Mouse (Mus musculus) bone marrow, adult 2 months (tissue): ENCODE measurements around the gene Cradd. TPM values are rescaled to one million over a fixed set of nuclear protein-coding genes. Genes with fewer than 3 reads are reported as not detected.

Source experiments
- H3K27ac ChIP-seq: fragments of 200-500 bp; 2 replicates; pipeline ENCODE4 v1.5.1; 2012; ENCODE audit warnings: low read depth, mild to moderate bottlenecking, control low read depth, inconsistent platforms, low read length; ENCODE audit not compliant: control insufficient read depth, poor library complexity, insufficient read depth
- H3K4me1 ChIP-seq: fragments of 200-500 bp; 2 replicates; pipeline ENCODE4 v1.6.1; 2011; ENCODE audit warnings: low read length; ENCODE audit not compliant: control insufficient read depth, insufficient read depth
- H3K4me3 ChIP-seq: fragments of 200-500 bp; replicated peaks from 2 replicates; pipeline ENCODE3; 2011; ENCODE audit warnings: mild to moderate bottlenecking, low read depth, low read length, control low read depth; ENCODE audit not compliant: control insufficient read depth
- CTCF ChIP-seq: fragments of 200-500 bp; IDR thresholded peaks from 2 replicates; pipeline ENCODE4 v1.5.1; 2011; ENCODE audit warnings: low read length, control low read depth; ENCODE audit not compliant: control insufficient read depth, insufficient read depth
- POLR2A ChIP-seq: fragments of 200-500 bp; IDR thresholded peaks from 2 replicates; pipeline ENCODE4 v1.6.1; 2011; ENCODE audit warnings: low read depth, mild to moderate bottlenecking, control low read depth, low read length, borderline replicate concordance; ENCODE audit not compliant: control insufficient read depth
- WGBS: fragments of 180-500 bp; shearing (Covaris S2); methylation state at CpG from one replicate; pipeline ENCODE4 v1.1.7; 2018; 5-methylcytosine and 5-hydroxymethylcytosine counted together
- polyA plus RNA-seq: library from polyadenylated mRNA; stranded (reverse); fragments of >200 nt; gene quantifications from 2 replicates; pipeline ENCODE4 v1.2.4, GENCODE M21; 2011; ENCODE audit warnings: low replicate concordance; ENCODE audit not compliant: missing spikeins, insufficient read depth, insufficient read length

The Cradd gene
- polyA plus RNA-seq, 1 experiment: 3.8 TPM

DNA sequence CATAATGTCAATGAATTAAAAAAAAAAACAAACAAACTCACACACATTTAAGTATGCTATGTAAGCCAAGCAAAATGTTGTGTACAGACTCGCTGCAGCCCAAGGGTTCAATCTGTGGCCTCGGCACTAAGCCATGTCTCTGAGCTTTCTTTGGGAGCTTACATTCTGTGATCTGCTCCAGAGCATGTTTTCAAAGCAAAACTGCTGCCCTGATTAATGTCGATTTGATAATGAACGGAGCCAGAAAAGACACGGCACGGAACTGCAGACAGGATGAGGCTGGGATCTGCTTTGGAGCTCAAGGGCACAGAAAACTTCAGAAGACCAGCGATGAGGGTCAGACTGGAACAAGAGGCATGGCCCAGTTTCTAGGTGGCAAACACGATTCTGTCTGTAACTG is 126.6 kb downstream of the Cradd start:
- H3K27ac ChIP-seq: no peak overlapping the region
- H3K4me3 ChIP-seq: no peak overlapping the region

GRCm38 (mm10) chr10:95195719-95196118 is 128.2 kb downstream of the Cradd start:
- no peak overlapping the region for H3K4me3 ChIP-seq
- 19% methylated on average over 5 of the region's 5 CpGs for WGBS
- H3K27ac ChIP-seq: no peak overlapping the region
- H3K4me1 ChIP-seq: peaks cover 8% of the 10 kb centered on the region
- TF ChIP-seq POLR2A (no peak), CTCF (no peak)

More for the DNA sequence above, 126.6 kb downstream of the Cradd start:
- TF ChIP-seq CTCF (no peak), POLR2A (no peak)
- WGBS: 85% methylated on average over 8 of the region's 8 CpGs
- H3K4me1 ChIP-seq: peaks cover 4% of the 10 kb centered on the region; the same call in 1 of the 2 replicates

DNA sequence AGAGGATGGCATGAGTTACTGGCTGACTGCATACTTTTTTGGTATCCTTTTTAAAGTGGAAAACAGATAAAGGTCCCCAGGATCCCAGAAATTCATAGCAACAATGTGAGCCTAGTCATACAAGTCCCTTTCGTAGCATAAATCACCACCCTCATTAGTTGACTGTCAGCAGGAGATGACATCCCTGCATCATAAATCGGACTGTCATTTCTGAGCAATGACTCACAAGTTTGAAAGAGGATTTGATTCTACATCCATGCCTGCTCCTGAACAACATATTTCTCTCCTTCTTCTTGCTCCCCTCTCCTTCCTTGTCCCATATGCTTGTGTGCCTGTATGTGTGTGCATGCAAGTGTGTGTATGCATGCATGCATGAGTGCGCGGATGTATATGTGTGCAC is 129.2 kb downstream of the Cradd start:
- peaks cover 8% of the 10 kb centered on the region for H3K4me1 ChIP-seq
- TF ChIP-seq CTCF (no peak), POLR2A (no peak)
- WGBS: 88% methylated on average over 4 of the region's 4 CpGs
- H3K4me3 ChIP-seq: no peak overlapping the region
- no peak overlapping the region for H3K27ac ChIP-seq

DNA sequence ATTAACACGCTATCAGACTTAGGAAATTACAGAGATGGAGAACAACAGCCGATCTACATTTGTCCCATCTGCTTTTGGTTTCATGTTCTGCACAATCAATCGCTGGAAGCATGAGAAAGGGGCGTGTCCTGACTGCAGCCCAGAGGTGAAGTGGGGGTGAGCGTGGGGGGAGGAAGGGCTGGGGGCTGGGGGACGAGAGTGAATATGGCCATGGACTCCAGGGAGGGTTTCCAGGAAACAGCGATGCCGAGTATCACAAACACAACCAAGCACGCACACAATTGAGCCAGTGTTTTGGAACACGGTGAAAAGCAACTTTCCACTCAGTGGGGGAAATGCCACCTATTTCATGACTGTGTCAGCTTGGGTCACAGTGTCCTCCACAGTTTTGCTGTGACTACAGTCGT is 130.1 kb downstream of the Cradd start:
- WGBS: 52% methylated on average over 11 of the region's 11 CpGs
- no peak overlapping the region for H3K27ac ChIP-seq
- no peak overlapping the region for H3K4me3 ChIP-seq
- peaks cover 8% of the 10 kb centered on the region for H3K4me1 ChIP-seq
- no peak for TF ChIP-seq POLR2A
- TF ChIP-seq CTCF: no peak

GRCm38 (mm10) chr10:95191881-95192280 is 132.1 kb downstream of the Cradd start:
- WGBS: 8% methylated on average over 3 of the region's 3 CpGs
- TF ChIP-seq CTCF (no peak), POLR2A (no peak)
- peak overlapping the region; percentile 51 for H3K27ac ChIP-seq
- no peak overlapping the region for H3K4me3 ChIP-seq
- peaks cover 8% of the 10 kb centered on the region for H3K4me1 ChIP-seq

DNA sequence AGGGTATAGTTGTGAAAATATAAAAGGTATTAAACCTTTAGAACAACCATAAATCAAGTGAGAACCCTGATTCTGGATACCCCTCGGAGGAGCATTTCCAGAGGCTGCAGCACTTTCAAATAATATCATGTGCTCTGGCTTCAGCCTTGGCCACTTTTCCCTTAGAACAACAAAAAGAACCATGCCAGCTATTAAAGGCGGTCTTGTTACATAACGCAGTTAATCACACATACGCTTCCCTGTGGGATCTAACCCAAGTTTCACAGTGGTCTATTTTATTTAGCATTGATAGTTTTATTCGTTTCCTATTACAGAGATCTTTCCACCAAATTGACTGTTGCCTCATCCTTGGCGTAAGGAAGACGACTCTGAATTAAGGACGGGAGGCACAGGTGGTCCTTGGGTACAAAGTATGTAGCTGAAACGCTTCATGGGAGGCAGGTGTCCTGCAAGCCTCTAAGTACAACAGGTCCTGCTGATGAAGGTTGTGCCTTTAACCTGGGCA is 132.7 kb downstream of the Cradd start:
- H3K4me1 ChIP-seq: peaks cover 8% of the 10 kb centered on the region
- TF ChIP-seq POLR2A (no peak), CTCF (no peak)
- no peak overlapping the region for H3K4me3 ChIP-seq
- 76% methylated on average over 9 of the region's 9 CpGs for WGBS
- peak overlapping the region; percentile 51; the same call in 1 of the 2 replicates for H3K27ac ChIP-seq

- TF ChIP-seq POLR2A: no peak
- TF ChIP-seq CTCF: no peak
Measured at GRCm38 (mm10) chr10:95189550-95190211, 134.3 kb downstream of the Cradd start.

DNA sequence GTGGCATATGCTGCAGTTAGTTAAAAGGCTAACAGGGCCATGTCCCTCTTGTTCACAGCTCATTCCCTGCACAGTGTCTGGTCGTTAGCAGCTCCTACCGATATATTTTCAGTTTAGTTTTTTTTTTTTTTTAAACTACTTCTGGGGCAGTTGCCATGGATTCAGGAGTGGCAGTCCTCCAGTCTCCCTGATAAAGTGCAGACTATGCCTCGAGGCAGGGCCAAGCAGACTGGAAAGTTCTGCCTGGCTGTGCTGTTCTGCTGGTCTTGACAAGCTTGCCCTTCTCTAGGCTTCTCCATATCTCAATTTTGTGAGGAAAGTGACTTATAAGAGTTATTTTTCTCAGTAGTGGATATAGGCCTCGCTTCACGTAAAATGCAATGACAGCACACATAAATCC is 139.7 kb downstream of the Cradd start:
- no peak overlapping the region for H3K27ac ChIP-seq
- no peak for TF ChIP-seq CTCF
- TF ChIP-seq POLR2A: no peak
- H3K4me3 ChIP-seq: no peak overlapping the region
- WGBS: 71% methylated on average over 5 of the region's 5 CpGs
- H3K4me1 ChIP-seq: peaks cover 4% of the 10 kb centered on the region

More at GRCm38 (mm10) chr10:95189550-95190211, 134.3 kb downstream of the Cradd start:
- peaks cover 6% of the 10 kb centered on the region for H3K4me1 ChIP-seq
- H3K4me3 ChIP-seq: no peak overlapping the region
- WGBS: 88% methylated on average over 16 of the region's 16 CpGs
- H3K27ac ChIP-seq: no peak overlapping the region

DNA sequence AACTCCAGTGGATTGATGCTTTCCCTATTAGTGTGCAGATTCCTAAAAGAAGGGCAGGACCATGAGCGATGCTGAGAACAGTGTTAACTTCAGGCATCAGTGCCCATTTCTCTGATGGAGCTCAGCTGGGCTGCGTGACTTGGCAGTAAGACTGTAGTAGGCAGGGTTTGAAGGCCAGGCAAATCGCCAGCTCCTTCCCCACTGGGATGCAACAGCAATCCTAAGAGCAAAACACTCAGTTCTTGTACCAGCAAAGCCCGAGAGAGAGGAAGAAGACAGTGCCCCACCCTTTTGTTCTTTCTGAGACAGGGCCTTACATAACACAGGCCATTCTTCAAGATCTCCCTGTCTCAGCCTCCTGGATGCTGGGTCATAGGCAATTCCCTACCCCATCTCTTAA is 140.9 kb downstream of the Cradd start:
- H3K4me3 ChIP-seq: no peak overlapping the region
- TF ChIP-seq POLR2A (no peak), CTCF (no peak)
- 47% methylated on average over 4 of the region's 4 CpGs for WGBS
- H3K4me1 ChIP-seq: peaks cover 4% of the 10 kb centered on the region
- H3K27ac ChIP-seq: no peak overlapping the region

GRCm38 (mm10) chr10:95182405-95182804 is 141.5 kb downstream of the Cradd start:
- H3K27ac ChIP-seq: no peak overlapping the region
- WGBS: 65% methylated on average over 4 of the region's 4 CpGs
- peaks cover 4% of the 10 kb centered on the region for H3K4me1 ChIP-seq
- no peak for TF ChIP-seq CTCF
- no peak for TF ChIP-seq POLR2A
- no peak overlapping the region for H3K4me3 ChIP-seq
